Mouse (Mus musculus) embryonic fibroblast, embryonic 13.5 days (primary cell): ENCODE measurements around the gene Mbtps1.

Experiments
- CTCF ChIP-seq: IDR thresholded peaks from 2 replicates; pipeline ENCODE4 v1.5.1; 2011; ENCODE audit warnings: mild to moderate bottlenecking, control low read depth, low read length, moderate library complexity, borderline replicate concordance; ENCODE audit not compliant: insufficient read depth
- POLR2A ChIP-seq: IDR thresholded peaks from 2 replicates; pipeline ENCODE4 v1.6.1; 2011; ENCODE audit warnings: low read depth, mild to moderate bottlenecking, control low read depth, low read length, moderate library complexity

GRCm38 (mm10) chr8:119501598-119501997 is 56.9 kb downstream of the Mbtps1 start, which contains the start of gene Slc38a8:
- TF ChIP-seq CTCF (no peak), POLR2A (no peak)
